Mouse (Mus musculus): ENCODE measurements around the gene Gm17689.

The Gm17689 gene

GRCm38 (mm10) chr9:36582535-36582934, at the start of gene Gm17689:
Gene Gm17689, minus strand, starts transcription at chr9:36582635.
- no peak for DNase-seq

- no peak for DNase-seq
Observed at GRCm38 (mm10) chr9:36541863-36542262, 40.6 kb downstream of the Gm17689 start, which contains the start of gene Gm5615. Gene Gm5615, minus strand, starts transcription at chr9:36541963.

All from embryo, embryonic 11 days (tissue).